Mouse (Mus musculus): ENCODE data around the gene Nlrp5.
"Not testable (repeated sequence)": the region's sequence is repeated elsewhere in the genome, so short reads cannot be mapped to it uniquely, and the experiment has no call there.

Gene Nlrp5

DNA sequence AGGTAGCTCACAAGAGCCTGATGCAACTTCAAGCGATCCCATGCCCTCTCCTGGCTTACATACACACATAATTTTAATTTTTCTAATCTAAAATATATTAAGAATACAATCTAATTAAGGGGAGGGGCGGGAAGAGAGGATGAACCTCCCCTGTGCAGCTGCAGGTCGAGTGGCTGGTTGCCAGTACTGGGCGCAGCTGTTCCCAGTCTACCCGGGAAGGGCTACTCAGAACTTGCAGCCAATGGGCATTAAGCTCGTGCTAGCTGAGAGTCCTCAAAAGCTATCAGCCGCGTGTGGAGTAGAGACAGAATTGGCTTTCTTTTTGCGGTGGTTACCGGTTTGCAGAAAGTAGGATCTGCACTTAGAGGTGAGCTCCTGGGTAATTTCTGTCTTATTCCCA lies at the start of gene Nlrp5:
Gene Nlrp5, plus strand, starts transcription at position 301 of the 400 bp plus-strand sequence.
- DNase-seq = no peak

DNA sequence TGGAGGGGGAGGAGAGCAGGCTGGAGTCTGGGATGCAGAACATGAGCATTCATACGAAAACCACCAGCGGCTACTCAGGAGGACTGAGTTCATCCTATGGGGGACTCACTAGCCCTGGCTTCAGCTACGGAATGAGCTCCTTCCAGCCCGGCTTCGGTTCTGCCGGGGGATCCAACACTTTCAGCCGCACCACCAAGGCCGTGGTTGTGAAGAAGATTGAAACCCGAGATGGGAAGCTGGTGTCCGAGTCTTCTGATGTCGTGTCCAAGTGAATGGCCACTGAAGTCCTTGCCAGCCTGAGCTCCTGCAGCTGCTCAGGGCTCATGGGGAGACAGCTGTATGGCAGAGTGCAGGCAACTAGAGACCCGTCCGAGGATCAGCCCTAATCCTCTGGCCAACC lies 27.4 kb upstream of the Nlrp5 start:
- not testable (repeated sequence) for DNase-seq

GRCm38 (mm10) chr7:23470201-23470600 lies 84.5 kb downstream of the Nlrp5 start:
- not testable (repeated sequence) for DNase-seq

DNA sequence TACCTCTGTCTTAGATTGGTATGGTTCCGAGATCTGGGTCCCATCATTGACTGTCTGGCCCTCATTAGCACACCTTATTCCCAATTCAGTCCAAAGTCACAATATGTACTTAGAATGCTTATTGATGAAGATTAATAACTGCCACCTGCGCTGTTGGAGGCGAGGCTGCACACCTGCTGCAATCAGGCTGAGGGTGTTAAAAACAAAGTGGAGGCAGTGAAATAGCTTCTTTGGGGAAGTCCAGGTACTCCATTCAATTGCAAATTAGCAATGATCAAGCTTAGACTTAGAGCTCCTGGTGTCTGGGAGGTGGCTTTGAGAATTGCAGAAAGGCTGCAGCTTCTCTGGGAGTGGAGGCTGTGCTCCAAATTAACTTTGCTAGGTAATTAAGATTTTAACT lies 85.1 kb downstream of the Nlrp5 start:
- not testable (repeated sequence) for DNase-seq

DNA sequence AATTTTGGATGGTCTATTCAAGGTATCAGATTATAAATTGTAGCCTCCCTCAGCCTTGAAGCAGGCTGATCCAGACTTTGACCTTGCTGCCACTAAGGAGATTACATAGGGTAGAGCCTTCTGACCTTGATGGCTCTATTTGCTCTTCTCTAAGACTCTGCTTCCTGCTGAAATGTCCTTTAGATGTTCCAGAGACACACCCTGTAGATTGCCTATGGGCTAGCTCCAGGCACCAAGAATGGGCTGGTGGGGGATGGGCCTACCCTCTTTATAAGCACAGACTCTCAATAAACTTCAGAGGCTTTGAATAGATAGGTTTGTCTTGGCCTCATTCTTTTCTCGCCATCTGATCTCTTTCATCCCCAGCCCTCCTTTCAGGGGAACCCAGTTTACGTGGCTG lies 87.2 kb downstream of the Nlrp5 start:
- not testable (repeated sequence) for DNase-seq

All from kidney, adult 8-10 months (tissue).